23 mouse cellular contexts compared by ENCODE assay signal in genomic region chr9:28481261-28481660, GRCm38 (mm10).
DNase-seq lines count a peak whose midpoint lies in the region; ATAC-seq lines count a peak whose summit lies in the region.
"Had no signal": no experiment of that assay in that cellular context is flagged by ENCODE, and none has a peak within 500 bp of the region (broad histone marks: within the 10 kb centered on the region; RNA-seq: fewer than 3 reads in every experiment).

No protein-coding gene starts in this region.

- peak overlapping the region; percentile 82 for H3K27ac ChIP-seq in embryonic facial prominence, embryonic 13.5 days
- H3K27ac ChIP-seq: forebrain, embryonic 15.5 days; heart, embryonic 13.5 days; hindbrain, embryonic 13.5 days; hindbrain, postnatal 0 days had no signal

- no peaks in the 10 kb centered on the region for H3K9me3 ChIP-seq in embryonic facial prominence, embryonic 13.5 days
- H3K9me3 ChIP-seq: forebrain, embryonic 15.5 days; G1E; heart, embryonic 13.5 days; hindbrain, embryonic 13.5 days had no signal

- DNase-seq in embryo, embryonic 10.5 days (ENCODE audit: low spot score) = peak; percentile 13
- DNase-seq in embryo, embryonic 10 days (ENCODE audit: low spot score) = no peak
- DNase-seq in NIH3T3 (ENCODE audit: low read depth) = peak; percentile 1
- peak; percentile 18 for DNase-seq in forelimb bud, embryonic 11.5 days (ENCODE audit: low read depth, low spot score)
- DNase-seq in adrenal gland, adult (ENCODE audit: inconsistent age in 2 of 2, low spot score in 1 of 2) = no peak
- DNase-seq in urinary bladder, postnatal 14 days (ENCODE audit: low spot score) = no peak
- DNase-seq: adrenal gland, adult 2 months; adrenal gland, postnatal 25 days; B cell, adult 2 months; cerebellum, adult 18-20 months; cerebellum, adult 9-11 months; cerebellum, postnatal 36 days; gastrocnemius, postnatal 10 days; heart, postnatal 4 days; kidney, adult 11 months; kidney, adult 9 months had no signal

- no peak overlapping the region for H3K4me3 ChIP-seq in embryonic facial prominence, embryonic 13.5 days
- H3K4me3 ChIP-seq: forebrain, embryonic 15.5 days; heart, embryonic 13.5 days; hindbrain, embryonic 13.5 days had no signal

- no peak for ATAC-seq in embryonic facial prominence, embryonic 13.5 days (ENCODE audit: insufficient number of reproducible peaks, insufficient read depth, low FRiP score, low TSS enrichment, low read depth)
- ATAC-seq: CD4-positive, CD25-positive, alpha-beta regulatory T cell, adult 4 months; forebrain, embryonic 15.5 days; hindbrain, postnatal 0 days had no signal

- peak overlapping the region; percentile 34 for H3K4me2 ChIP-seq in embryonic facial prominence, embryonic 13.5 days
- H3K4me2 ChIP-seq: forebrain, embryonic 15.5 days; heart, embryonic 13.5 days; hindbrain, embryonic 13.5 days had no signal

- no peaks in the 10 kb centered on the region for H3K36me3 ChIP-seq in embryonic facial prominence, embryonic 13.5 days
- H3K36me3 ChIP-seq: forebrain, embryonic 15.5 days; G1E; heart, embryonic 13.5 days; hindbrain, embryonic 13.5 days had no signal

- H3K9ac ChIP-seq in embryonic facial prominence, embryonic 13.5 days = no peak overlapping the region
- H3K9ac ChIP-seq: forebrain, embryonic 15.5 days; heart, embryonic 13.5 days; hindbrain, embryonic 13.5 days had no signal

- 23% methylated on average over 4 of the region's 4 CpGs for WGBS in embryonic facial prominence, embryonic 13.5 days

- H3K4me1 ChIP-seq in embryonic facial prominence, embryonic 13.5 days = peaks cover 15% of the 10 kb centered on the region
- H3K4me1 ChIP-seq: forebrain, embryonic 15.5 days; heart, embryonic 13.5 days; hindbrain, embryonic 13.5 days had no signal

- H3K27me3 ChIP-seq in embryonic facial prominence, embryonic 13.5 days = no peaks in the 10 kb centered on the region
- H3K27me3 ChIP-seq: forebrain, embryonic 15.5 days; heart, embryonic 13.5 days; hindbrain, embryonic 13.5 days had no signal

Comparison
In these comparisons a context has a peak if more than half of its experiments do, and no peak if none do; other contexts are left out.
1. DNase-seq: peak in embryo, embryonic 10.5 days (single experiment), NIH3T3 (single experiment) and forelimb bud, embryonic 11.5 days (single experiment); none in embryo, embryonic 10 days (single experiment), adrenal gland, adult (0 of 2) and urinary bladder, postnatal 14 days (single experiment).